Mouse (Mus musculus): Measurements from ENCODE around the gene Upk3b.

DNA sequence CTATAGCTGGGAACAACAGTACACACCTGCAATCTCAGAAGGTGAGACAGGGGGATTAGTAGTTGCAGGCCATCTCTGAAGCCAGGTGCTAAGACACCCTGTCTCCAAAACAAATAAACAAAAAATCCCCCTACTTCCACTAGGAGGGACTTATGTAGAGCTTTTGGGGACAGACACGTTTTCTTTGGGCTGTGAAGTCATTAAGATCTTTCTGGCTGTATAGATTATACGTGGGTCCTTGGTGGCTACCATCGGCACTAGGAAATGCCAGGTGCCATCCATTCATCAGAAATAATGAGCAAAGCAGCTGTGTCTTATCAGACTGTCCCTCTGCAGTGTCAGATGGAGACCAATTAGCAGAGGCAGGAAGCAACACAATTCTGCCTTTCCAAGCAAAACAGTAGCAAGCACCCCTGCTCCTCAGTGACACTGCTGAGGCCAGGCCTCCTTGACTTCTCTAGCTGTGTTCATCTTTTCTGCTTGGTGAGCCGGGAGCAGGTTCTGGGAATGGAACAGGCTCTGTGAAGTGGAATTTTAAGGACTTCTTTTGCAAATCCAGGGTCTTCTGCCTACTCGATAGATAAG is 44.8 kb upstream of the Upk3b start:
- TF ChIP-seq CTCF (IDR thresholded peaks at IDR 0.05; ENCODE audit: low read depth, low read length) (no peak), POLR2AphosphoS5 (IDR thresholded peaks at IDR 0.05; ENCODE audit: insufficient replicate concordance, low read depth, low read length) (no peak), GATA1 (IDR thresholded peaks at IDR 0.05; ENCODE audit: borderline replicate concordance, low read length) (no peak), TAL1 (conservative IDR thresholded peaks at IDR 0.05; ENCODE audit: low read depth, low read length) (no peak)
